Mouse (Mus musculus) forebrain, embryonic 14.5 days (tissue): Measurements from ENCODE around the gene Chic2. TPM values are rescaled to one million over a fixed set of nuclear protein-coding genes. Genes with fewer than 3 reads are reported as not detected.

Experiments
- ATAC-seq: fragments of 200-750 bp; cut with Nextera tagmentation; 2 replicates; pipeline ENCODE4 v1.8.0; 2017; ENCODE audit warnings: mild to moderate bottlenecking, moderate library complexity
- DNase-seq: peaks from one replicate; pipeline ENCODE4 v3.0.0-alpha.2; 2015; ENCODE audit warnings: low spot score
- H3K27ac ChIP-seq: fragments of 300-500 bp; sonication (generic); 2 replicates; pipeline ENCODE4 v1.5.1; 2014; ENCODE audit warnings: low read depth, mild to moderate bottlenecking, control low read depth, low read length, moderate library complexity
- H3K27me3 ChIP-seq: fragments of 300-500 bp; sonication (generic); replicated peaks from 2 replicates; pipeline ENCODE4 v1.6.1; 2014; ENCODE audit warnings: low read length, control low read depth, mixed read lengths; ENCODE audit not compliant: control insufficient read depth, insufficient read depth
- H3K36me3 ChIP-seq: fragments of 300-500 bp; sonication (generic); 2 replicates; pipeline ENCODE4 v1.6.1; 2014; ENCODE audit warnings: low read length, control low read depth; ENCODE audit not compliant: control insufficient read depth, insufficient read depth
- H3K4me1 ChIP-seq: fragments of 300-500 bp; sonication (generic); 2 replicates; pipeline ENCODE4 v1.6.1; 2014; ENCODE audit warnings: antibody characterized with exemption, low read length, control low read depth; ENCODE audit not compliant: control insufficient read depth, insufficient read depth
- H3K4me2 ChIP-seq: fragments of 300-500 bp; sonication (generic); 2 replicates; pipeline ENCODE4 v1.6.1; 2014; ENCODE audit warnings: mild to moderate bottlenecking, control low read depth, low read length
- H3K4me3 ChIP-seq: fragments of 300-500 bp; sonication (generic); 2 replicates; pipeline ENCODE4 v1.5.1; 2014; ENCODE audit warnings: low read depth, low read length, control low read depth
- H3K9ac ChIP-seq: fragments of 300-500 bp; sonication (generic); 2 replicates; pipeline ENCODE4 v1.6.1; 2014; ENCODE audit warnings: mild to moderate bottlenecking, low read length, control low read depth, moderate library complexity
- H3K9me3 ChIP-seq: fragments of 300-500 bp; sonication (generic); replicated peaks from 2 replicates; pipeline ENCODE4 v1.6.1; 2016; ENCODE audit warnings: low read length, control low read depth, mixed read lengths; ENCODE audit not compliant: control insufficient read depth
- WGBS: fragments of 180-500 bp; shearing (Covaris S2); extraction: QIAGEN DNeasy Blood & Tissue Kit; methylation state at CpG from one replicate; pipeline ENCODE4 v1.1.7; 2014; 5-methylcytosine and 5-hydroxymethylcytosine counted together
- polyA plus RNA-seq: library from polyadenylated mRNA; unstranded; fragments of >200 nt; fragmentation: Nextera tagmentation; extraction: Ambion mirVana; gene quantifications from 2 replicates; pipeline ENCODE4 v1.2.1, GENCODE M21; 2014

The Chic2 gene
- polyA plus RNA-seq, 1 experiment from 2014 or later, result 48.0 TPM

- H3K36me3 ChIP-seq, result no peaks in the 10 kb centered on the region
- no peak for DNase-seq
- H3K4me2 ChIP-seq, result no peak overlapping the region
- no peaks in the 10 kb centered on the region for H3K9me3 ChIP-seq
- no peak overlapping the region for H3K4me3 ChIP-seq
- H3K27ac ChIP-seq, result no peak overlapping the region
- WGBS, result 67% methylated on average over 15 of the region's 15 CpGs
- no peak overlapping the region for H3K9ac ChIP-seq
- H3K4me1 ChIP-seq, result peaks cover 8% of the 10 kb centered on the region
- no peak for ATAC-seq
- H3K27me3 ChIP-seq, result 0 out of 2 replicates have a peak, but pooled peaks cover 4% of the 10 kb centered on the region
These were observed 2.2 kb upstream of the Chic2 start for GRCm38 (mm10) chr5:75046681-75047321.

DNA sequence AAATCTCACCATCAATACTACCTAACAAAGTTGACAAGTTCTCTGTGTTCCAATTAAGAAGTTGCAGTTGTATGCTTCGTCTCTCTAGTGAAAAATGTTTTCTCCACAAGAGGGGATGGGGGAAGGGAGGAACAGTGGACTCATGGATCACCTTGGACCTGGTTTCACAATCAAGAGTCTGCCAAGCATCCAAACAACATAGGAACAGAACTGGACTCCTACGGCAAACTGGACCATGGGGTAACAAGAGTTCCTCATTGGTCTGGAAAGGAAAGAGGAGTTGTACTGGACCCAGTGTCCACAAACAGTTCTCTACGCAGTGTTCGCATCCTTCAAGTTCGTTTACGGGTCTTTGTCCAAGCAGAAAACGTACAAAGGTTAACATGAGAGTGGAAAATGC is 797 bp upstream of the Chic2 start:
- Histone ChIP-seq H3K9ac (no peak overlapping the region), H3K27ac (no peak overlapping the region), H3K4me3 (no peak overlapping the region), H3K27me3 (0 out of 2 replicates have a peak, but pooled peaks cover 4% of the 10 kb centered on the region), H3K9me3 (0 out of 2 replicates have a peak, but pooled peaks cover 2% of the 10 kb centered on the region), H3K36me3 (no peaks in the 10 kb centered on the region), H3K4me1 (peaks cover 8% of the 10 kb centered on the region), H3K4me2 (no peak overlapping the region)
- WGBS, result 86% methylated on average over 7 of the region's 7 CpGs
- no peak for ATAC-seq
- no peak for DNase-seq

- peak overlapping the region; percentile 98 for H3K9ac ChIP-seq
- ATAC-seq (peak; percentile 82), DNase-seq (peak; percentile 23)
- no peaks in the 10 kb centered on the region for H3K36me3 ChIP-seq
- H3K9me3 ChIP-seq, result 0 out of 2 replicates have a peak, but pooled peaks cover 2% of the 10 kb centered on the region
- peaks cover 8% of the 10 kb centered on the region for H3K4me1 ChIP-seq
- peak overlapping the region; percentile 89 for H3K4me3 ChIP-seq
- under 1% methylated on average over 34 of the region's 36 CpGs for WGBS
- H3K4me2 ChIP-seq, result peak overlapping the region; percentile 85
- peak overlapping the region; percentile 88 for H3K27ac ChIP-seq
- H3K27me3 ChIP-seq, result 0 out of 2 replicates have a peak, but pooled peaks cover 4% of the 10 kb centered on the region
These were observed 813 bp downstream of the Chic2 start for GRCm38 (mm10) chr5:75043621-75044301.

DNA sequence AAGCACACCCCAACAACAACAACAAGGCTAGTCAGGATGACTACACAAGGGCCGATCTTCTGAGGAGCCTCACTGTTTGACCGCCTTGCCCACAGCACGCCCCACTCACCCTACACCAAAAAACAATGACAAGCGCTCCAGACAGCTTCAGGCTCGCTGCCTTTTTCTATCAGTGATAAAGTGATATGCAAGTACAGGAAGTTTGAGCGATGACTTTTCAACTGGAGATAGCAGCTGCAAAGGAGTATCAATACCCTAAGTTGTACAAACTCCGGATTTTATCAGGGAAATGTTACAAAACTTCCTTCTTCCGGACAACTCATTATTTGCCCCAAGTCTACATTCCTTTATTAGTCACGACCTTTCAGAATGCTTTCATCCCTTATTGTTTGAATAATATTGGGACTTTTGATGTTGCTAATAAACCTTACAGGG is 1.5 kb downstream of the Chic2 start:
- peaks cover 8% of the 10 kb centered on the region for H3K4me1 ChIP-seq
- 50% methylated on average over 9 of the region's 9 CpGs for WGBS
- no peak overlapping the region for H3K27ac ChIP-seq
- H3K9ac ChIP-seq, result peak overlapping the region; percentile 98; the same call in 1 of the 2 replicates
- no peak for ATAC-seq
- peak overlapping the region; percentile 89 for H3K4me3 ChIP-seq
- no peaks in the 10 kb centered on the region for H3K36me3 ChIP-seq
- no peak for DNase-seq
- 0 out of 2 replicates have a peak, but pooled peaks cover 2% of the 10 kb centered on the region for H3K9me3 ChIP-seq
- 0 out of 2 replicates have a peak, but pooled peaks cover 4% of the 10 kb centered on the region for H3K27me3 ChIP-seq
- H3K4me2 ChIP-seq, result peak overlapping the region; percentile 85

GRCm38 (mm10) chr5:75039307-75039706 is 5.3 kb downstream of the Chic2 start:
- Histone ChIP-seq H3K4me2 (no peak overlapping the region), H3K27me3 (no peaks in the 10 kb centered on the region), H3K4me1 (peaks cover 8% of the 10 kb centered on the region), H3K9me3 (0 out of 2 replicates have a peak, but pooled peaks cover 2% of the 10 kb centered on the region), H3K27ac (no peak overlapping the region), H3K9ac (no peak overlapping the region), H3K36me3 (no peaks in the 10 kb centered on the region), H3K4me3 (no peak overlapping the region)
- ATAC-seq (no peak), DNase-seq (no peak)
- 97% methylated on average over 1 of the region's 1 CpGs for WGBS

- ATAC-seq (no peak), DNase-seq (no peak)
- no peaks in the 10 kb centered on the region for H3K9me3 ChIP-seq
- H3K4me1 ChIP-seq, result no peaks in the 10 kb centered on the region
- no peak overlapping the region for H3K9ac ChIP-seq
- H3K4me2 ChIP-seq, result no peak overlapping the region
- H3K27me3 ChIP-seq, result no peaks in the 10 kb centered on the region
- H3K4me3 ChIP-seq, result no peak overlapping the region
- WGBS, result 93% methylated on average over 3 of the region's 3 CpGs
- H3K27ac ChIP-seq, result no peak overlapping the region
- 0 out of 2 replicates have a peak, but pooled peaks cover 6% of the 10 kb centered on the region for H3K36me3 ChIP-seq
These were observed 9.1 kb downstream of the Chic2 start for GRCm38 (mm10) chr5:75035475-75035874.

- Histone ChIP-seq H3K4me1 (peaks cover 10% of the 10 kb centered on the region), H3K4me3 (no peak overlapping the region), H3K36me3 (0 out of 2 replicates have a peak, but pooled peaks cover 4% of the 10 kb centered on the region), H3K9me3 (no peaks in the 10 kb centered on the region), H3K27me3 (no peaks in the 10 kb centered on the region), H3K4me2 (no peak overlapping the region), H3K27ac (no peak overlapping the region), H3K9ac (no peak overlapping the region)
- ATAC-seq (no peak), DNase-seq (no peak)
- 10% methylated on average over 1 of the region's 1 CpGs for WGBS
These were observed 29.8 kb downstream of the Chic2 start for GRCm38 (mm10) chr5:75014768-75015167.

GRCm38 (mm10) chr5:75012771-75013421 is 31.7 kb downstream of the Chic2 start:
- Histone ChIP-seq H3K4me2 (peak overlapping the region; percentile 20), H3K36me3 (0 out of 2 replicates have a peak, but pooled peaks cover 4% of the 10 kb centered on the region), H3K9ac (0 out of 2 replicates have a peak overlapping the region, but pooled peaks have one; percentile 18), H3K9me3 (no peaks in the 10 kb centered on the region), H3K27me3 (no peaks in the 10 kb centered on the region), H3K4me1 (peaks cover 10% of the 10 kb centered on the region), H3K27ac (peak overlapping the region; percentile 52), H3K4me3 (no peak overlapping the region)
- ATAC-seq, result peak; percentile 84
- DNase-seq, result peak; percentile 85
- WGBS, result 5% methylated on average over 8 of the region's 8 CpGs
